Mouse (Mus musculus) spleen, postnatal 36 days (tissue): Measurements from ENCODE around the gene Serpina3k.
"Not testable (repeated sequence)": the region's sequence is repeated elsewhere in the genome, so short reads cannot be mapped to it uniquely, and the experiment has no call there.

Experiments used
- DNase-seq, 2 experiments: peaks; one replicate each; pipeline ENCODE4 v3.0.0; 2022; ENCODE audit warnings: low spot score in 2 of 2, mixed read lengths in 1 of 2

The Serpina3k gene

DNA sequence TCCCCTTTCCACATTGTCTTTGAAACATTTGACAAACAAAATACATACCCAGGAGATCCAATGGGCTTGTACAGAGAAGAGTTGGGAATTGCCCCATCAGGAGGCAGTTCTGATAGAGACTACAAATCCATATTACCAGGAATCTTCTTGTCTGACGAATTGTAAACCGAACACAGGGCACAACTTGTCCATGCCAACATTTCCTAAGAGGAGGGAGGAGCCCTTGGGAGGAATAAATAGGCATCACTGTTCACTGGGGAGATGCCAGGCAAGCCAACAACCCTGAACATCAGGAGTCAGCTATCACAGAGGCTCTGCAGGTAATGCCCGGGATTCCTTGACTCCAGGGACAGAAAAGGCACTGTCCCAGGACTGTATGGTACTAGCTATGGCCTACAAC is at the start of gene Serpina3k, which contains the start of gene Serpina3m:
Gene Serpina3k, plus strand, starts transcription at position 261 of the 400 bp plus-strand sequence.
Gene Serpina3m, plus strand, starts transcription at position 261 of the 400 bp plus-strand sequence.
- DNase-seq = not testable (repeated sequence)

DNA sequence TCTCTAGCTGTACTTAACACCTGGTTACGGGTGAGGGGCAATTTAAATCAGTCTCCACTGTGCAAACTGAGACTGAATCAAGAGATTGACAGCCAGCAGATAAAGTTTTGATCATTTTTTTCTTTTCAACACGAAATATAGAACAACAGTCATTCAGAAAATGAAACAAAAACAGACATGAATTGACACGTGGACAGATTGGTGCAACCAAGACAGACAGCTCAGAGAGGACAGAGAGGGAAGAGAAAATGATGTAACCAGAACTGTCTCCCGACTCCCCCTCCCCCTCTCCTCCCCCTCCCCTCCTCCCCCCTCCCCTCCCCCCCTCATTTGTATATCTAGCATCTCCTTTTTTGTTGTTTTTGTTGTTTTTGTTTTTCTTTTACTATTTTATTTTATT is 48.4 kb upstream of the Serpina3k start:
- no peak for DNase-seq

DNA sequence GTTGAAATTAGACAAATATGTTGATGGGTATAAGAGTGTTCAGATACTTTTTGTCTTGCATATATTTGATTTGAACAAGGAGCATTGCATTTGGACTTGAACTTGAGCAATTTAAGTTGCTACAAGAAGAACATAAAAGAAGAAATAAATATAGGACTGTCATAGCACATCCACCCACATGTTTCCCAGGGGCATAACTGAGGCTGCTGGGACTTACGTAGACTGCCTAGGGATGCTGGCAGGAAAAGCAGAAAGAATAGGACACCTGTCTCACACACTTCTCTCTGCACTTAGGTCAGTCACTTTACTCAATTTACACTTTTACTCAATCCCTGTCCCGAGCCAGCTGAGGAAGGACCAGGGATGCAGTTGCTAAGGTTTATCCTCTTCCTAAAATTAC is 44.3 kb upstream of the Serpina3k start:
- no peak for DNase-seq

DNA sequence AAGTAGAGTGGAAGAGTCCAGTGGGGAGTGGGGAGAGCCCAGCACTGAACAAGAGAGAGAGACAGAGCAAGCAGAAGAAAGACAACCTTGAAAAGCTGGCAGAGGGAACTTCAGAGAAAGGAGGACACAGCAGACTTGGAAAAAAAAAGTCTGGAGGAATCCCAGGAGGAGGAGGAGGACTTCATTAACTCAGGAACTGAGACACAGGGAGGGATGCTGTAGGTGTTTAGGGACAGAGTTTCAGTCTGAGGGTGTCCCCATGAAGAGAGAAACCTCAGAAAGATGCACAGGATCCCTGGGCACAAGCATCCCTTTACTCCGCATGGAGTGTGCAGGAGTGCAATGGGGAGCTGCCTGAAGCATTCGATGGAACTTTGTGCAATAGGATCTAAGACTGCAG is 40.2 kb upstream of the Serpina3k start:
- no peak for DNase-seq

DNA sequence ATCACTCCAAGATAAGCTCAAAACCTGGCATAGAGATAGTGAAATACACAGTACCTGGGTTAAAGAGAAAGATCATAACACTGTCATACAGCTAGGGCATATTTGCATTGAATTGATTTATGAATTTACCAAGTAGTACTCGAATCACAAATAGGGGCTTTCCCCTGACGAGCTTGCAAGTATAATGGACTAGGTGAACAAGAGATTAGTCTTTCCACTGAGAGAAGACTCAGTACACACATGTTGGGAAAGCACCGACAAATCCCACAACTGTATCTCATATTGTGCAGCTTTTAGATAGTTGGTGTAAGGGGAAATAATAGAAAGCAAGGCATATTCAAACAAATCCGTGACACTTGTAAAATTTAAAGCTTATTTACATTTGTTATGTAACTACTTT is 32.3 kb upstream of the Serpina3k start:
- no peak for DNase-seq

DNA sequence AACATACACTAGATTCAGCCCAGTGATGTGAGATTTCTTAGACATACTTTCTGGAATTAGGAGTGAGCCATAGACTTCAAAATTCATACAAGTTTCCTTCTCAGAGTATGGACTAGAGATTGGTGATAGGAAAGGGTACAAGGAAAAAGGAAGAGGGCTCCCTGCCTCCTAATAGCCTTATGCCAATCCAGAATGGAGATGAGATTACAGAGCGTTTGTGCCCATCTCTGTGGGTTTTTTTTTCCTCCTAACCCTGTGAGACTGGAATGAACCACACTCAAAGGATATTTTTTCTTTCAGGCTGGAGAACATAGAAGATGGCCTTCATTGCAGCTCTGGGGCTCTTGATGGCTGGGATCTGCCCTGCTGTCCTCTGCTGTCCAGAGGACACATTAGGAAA is 24.0 kb upstream of the Serpina3k start, which contains the start of gene Serpina3j:
Gene Serpina3j, plus strand, starts transcription at position 301 of the 400 bp plus-strand sequence.
- no peak for DNase-seq

DNA sequence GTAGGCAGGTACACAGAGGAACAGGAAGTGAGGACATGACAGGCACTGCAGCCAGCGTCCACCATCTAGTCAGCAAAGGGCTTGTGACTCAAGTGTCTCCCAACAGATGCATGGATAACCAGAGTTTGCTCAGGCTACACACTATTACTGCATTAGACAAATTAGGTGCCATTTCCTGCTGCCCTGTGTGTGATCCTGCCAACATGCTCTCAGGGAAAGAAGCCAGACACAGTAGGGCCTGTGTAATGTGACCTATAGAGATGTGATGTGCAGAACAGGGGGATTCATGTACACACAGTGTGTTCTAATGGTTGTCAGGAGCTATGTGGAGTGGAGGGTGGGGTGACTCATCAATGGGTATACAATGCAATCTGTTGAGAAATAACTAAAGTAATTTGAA is 15.8 kb upstream of the Serpina3k start:
- DNase-seq = no peak

DNA sequence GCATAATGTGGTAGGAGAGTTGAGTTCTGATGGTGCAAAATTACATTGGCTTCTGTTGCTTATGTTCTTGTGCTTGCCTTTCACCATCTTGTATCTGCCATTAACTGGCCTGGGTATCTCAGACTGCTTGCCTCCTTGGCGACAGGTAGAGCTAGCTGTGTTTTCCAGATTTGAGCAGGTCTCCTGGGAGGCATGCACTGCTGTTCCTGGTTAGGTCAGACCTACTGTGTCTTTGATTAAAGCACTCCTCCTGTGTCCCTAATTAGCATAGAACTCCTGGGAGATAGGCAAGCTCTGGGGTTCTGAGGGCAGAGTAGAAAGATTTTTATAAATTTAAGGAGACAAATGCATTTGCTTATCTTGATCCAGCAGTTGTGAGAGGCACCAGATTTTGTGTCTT is 6.6 kb upstream of the Serpina3k start:
- DNase-seq = no peak

DNA sequence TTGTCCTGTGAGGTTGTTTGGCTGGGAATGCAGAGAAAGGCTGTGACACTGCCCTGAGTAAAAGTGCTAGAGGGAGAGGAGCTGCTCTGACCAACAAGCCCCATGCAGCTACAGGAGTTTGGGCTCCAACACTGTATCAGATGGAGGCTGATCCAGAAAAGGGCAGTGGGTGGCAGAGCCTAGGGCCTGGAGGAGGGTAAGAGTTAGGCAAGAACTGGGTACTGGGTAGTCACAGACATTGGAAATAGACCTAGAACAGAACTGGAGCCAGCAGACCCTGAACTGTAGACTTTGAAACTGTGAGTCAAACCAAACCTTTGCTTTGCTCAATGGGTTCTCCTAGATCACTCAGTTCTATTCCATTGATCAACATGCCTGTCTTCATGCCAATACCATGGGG is 1.4 kb upstream of the Serpina3k start:
- not testable (repeated sequence) for DNase-seq

DNA sequence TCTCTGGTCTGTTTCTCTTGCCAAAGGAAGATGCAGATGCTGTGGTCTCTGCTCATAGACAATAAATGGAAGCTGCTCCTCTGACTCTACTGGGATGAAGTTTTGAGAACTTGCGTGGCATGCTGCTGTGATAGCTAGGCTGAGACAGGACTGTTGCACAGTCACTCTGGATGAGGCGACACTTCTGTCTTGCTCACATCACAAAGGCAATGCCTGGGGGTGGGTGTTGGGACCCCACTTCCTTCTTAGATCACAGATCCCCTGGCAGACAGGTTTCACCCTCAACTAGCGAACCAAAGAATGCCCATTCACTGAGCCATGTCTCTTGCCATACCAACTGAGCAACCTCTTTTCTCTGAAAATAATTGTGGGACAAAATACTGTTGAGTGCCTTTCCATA is 419 bp downstream of the Serpina3k start:
- DNase-seq = no peak

DNA sequence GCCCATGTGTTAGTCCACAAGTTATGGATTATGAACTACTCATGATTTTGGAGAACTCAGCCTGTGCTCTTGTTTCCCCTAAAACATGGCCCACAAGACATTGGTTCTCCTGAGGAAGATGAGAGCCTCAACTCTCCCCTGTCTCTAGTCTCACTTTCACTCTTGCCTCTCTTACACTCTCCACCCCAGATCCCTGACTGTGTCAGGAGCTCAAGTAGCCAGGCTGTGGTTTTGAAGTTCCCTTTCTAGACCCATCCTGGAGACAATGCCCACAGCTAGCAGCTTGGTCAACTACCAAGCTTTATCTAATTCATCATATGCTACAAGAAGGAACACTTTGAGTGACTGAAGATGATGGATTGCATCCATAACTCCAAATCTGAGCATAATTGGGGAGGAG is 4.2 kb downstream of the Serpina3k start:
- not testable (repeated sequence) for DNase-seq

DNA sequence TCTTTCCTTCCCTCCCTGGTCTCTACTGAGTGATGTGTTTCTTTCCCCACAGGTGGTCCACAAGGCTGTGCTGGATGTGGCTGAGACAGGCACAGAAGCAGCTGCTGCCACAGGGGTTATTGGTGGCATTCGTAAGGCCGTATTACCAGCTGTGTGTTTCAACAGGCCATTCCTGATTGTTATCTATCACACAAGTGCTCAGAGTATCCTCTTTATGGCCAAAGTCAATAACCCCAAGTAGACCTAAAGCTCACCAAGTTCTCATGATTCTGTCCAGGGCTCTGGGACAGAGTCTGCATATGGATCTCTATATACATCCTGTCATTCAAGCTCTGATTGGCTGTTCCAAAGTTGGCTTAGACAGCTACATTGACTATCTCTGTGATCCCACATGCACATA is 6.9 kb downstream of the Serpina3k start:
- DNase-seq = no peak

DNA sequence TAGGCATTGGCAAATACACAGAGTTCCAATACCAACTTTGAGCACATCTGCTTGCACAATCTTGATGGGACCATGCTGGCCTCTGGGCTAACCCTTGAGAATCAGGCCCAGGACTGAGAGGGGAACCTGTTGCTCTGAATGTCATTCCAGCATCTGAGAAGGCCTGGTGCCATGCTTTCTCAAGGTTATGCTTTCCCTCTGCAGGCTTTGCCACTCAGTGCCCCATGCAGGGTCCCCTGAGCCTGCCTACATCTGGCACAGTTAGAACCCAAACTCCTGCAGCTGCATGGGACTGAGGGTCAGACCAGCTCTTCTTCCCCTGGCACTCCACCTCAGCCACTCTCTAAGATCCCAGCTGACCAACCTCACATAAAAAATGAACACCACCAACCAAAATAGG is 7.4 kb downstream of the Serpina3k start:
- no peak for DNase-seq

DNA sequence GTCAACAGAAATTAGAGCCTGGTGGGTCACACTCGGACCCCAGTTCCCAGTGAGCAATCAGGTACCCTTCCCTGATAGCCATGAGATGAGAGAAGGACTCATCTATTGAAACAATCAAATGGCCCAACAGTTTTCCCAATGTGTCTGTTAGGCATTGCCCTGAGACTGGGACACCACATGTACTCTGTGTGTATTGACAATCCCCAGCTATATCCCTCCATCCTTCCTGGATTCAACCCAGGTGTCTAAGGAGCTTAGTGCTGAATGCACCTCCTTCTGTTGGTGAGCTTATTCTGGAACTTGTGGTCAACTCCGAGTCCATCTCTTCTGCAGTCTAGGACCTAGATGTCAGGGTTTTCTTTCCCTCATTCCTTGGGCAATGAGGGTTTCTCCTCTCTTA is 8.8 kb downstream of the Serpina3k start:
- DNase-seq = no peak

DNA sequence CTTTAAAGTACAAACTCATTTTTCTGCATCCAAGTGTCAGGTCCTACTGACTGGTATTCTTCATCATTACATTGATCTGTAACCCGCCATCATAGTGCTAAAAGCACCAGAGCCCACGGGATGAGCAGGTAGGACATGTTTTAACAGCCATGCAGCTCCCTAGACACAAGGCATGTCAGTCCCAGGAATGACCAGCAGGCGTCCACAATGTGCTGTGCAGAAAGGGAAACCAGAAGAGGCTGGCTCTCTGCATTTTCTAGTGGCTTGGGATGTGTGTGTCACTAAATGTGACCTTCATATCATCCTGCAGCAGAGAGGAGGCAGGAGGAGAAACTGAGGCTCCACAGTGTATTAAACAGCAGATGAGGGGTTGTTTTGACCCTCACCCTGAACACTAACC is 13.5 kb downstream of the Serpina3k start:
- DNase-seq = not testable (repeated sequence)

DNA sequence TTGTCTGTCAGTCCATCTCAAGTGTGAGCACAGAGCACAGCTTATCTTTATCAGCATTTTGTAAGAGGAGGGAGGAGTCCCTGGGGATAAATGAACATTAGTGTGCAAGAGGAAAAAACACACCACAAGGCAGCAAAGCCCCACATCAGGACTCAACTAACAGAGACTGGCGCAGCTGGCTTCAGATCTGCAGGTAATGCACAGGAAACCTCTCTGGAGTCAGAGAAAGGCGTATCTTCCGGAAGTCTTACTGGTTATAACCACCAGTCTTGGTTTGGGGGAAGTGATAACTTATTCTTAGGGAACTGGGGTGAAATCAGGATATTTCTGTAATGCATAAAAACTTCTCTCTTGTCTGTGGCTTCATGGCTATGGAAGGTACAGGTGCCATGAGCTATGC is 17.7 kb downstream of the Serpina3k start:
- DNase-seq = no peak

DNA sequence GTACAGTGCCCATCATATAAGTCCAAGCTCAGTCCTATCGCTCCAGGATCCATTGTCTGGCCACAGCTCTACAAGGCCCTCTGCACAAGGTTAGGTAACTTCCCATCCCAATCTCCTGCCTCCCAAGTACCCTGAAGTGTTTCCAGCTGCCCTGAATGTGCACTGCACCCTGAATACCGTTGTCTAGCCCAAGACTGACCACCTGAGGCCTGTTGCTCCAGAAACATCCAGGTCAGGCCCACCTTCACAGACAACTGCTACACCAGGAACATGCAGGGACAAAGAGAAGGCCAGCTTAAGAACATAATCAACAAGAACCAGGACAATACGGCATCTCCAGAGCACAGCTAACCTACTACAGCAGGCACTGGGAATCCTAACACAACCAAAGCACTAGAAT is 31.7 kb downstream of the Serpina3k start:
- no peak for DNase-seq

DNA sequence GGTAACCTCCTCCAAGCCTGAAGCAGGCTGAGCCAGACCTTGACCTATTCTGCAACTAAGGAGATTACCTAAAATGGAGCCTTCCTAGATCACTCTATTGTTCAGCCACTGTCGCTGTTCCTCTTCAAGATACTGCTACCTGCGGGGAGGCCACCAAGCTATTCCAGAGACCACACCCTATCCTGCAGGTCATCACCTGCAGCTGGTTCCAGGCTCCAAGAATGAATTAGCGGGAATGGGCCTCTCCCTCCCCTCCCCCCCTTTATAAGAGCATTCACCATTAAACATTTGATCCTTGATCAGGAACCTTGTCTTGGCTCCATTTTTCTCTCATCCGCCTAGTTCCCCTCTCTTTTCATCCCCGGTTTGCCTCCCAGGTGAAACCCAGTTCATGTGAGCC is 38.9 kb downstream of the Serpina3k start:
- DNase-seq = not testable (repeated sequence)

DNA sequence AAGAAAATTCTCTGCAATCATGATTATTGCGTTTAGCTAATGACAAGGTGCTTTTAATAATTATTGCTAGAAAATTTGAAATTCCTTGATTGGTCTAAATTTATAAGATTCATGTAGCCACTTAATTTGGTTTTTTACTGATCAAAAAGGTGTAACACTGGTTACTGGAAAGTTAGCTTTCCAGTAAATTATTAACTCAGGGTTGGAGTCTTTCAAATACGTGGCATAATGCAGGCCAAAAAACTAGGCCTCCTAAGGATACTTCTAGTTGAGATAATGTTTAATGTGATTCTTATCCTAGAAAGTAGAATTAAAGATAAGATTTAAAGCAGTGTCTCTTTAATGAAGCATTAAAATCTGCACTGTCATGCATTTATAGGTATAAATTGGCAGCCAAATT is 40.1 kb downstream of the Serpina3k start:
- DNase-seq = not testable (repeated sequence)

DNA sequence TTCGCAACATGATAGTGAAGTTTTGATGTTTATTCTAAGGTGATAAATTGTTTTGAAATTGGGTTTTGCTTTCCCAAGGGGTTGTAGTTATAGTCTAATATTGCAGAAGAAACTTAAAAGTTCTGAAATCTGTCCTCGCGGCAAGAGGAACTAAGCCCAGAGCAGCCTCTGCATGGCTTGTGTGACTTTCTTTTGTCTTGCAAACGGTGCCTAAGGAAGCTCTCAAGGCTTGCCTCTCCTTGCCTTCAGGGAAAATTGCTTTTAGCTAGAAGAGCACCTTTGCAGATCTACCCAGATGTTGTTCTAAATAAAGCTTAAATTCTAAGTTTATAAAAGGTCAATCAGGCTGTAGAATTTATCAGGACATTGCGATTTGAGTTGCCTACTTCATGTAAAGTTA is 40.5 kb downstream of the Serpina3k start:
- DNase-seq = not testable (repeated sequence)

DNA sequence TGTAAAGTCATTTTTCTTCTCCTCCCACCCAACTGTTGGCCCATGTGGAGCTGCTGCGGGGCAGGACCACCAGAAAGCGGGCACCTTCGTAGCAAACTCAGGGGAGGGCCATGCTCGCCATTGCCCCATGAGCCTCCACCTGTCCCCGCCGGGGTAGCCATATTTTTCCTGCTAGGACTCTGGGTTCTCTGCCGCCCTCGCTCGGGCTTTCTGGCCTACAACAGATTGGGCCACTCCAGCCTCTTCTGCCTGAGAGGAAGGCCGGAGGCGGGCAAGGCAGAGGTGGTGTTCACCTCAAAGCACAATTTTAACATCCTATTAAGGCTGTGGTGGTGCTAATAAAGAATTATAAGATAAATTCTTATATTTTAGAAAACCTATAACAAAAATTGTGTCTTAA is 41.6 kb downstream of the Serpina3k start:
- DNase-seq = no peak

DNA sequence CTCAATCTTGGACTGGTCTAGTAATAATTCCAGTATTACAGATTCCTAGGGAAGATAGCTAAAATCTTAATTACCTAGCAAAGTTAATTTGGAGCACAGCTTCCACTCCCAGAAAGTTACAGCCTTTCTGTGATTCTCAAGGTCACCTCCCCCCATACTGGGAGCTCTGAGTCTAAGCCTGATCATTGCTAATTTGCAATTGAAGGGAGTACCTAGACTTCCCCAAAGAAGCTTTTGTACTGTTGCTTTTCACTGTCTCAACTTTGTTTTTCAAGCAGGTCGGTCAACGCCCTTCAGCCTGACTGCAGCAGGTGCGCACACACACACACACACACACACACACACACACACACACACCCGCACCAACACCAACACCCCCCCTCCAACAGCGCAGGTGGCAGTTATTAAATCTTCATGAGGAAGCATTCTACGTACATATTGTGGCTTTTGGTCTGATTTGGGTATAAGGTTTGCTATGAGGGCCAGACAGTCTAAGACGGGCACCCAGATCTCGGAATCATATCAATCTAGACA is 42.9 kb downstream of the Serpina3k start:
- DNase-seq = not testable (repeated sequence)

DNA sequence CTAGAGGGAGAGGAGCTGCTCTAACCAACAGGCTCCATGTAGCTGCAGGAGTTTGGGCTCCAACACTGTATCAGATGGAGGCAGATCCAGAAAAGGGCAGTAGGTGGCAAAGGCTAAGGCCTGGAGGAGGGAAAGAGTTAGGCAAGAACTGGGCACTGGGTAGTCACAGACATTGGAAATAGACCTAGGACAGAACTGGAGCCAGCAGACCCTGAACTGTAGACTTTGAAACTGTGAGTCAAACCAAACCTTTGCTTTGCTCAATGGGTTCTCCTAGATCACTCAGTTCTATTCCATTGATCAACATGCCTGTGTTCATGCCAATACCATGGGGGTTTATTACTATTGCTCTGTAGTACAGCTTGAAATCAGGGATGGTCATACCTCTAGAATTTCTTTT is 47.7 kb downstream of the Serpina3k start:
- DNase-seq = not testable (repeated sequence)

DNA sequence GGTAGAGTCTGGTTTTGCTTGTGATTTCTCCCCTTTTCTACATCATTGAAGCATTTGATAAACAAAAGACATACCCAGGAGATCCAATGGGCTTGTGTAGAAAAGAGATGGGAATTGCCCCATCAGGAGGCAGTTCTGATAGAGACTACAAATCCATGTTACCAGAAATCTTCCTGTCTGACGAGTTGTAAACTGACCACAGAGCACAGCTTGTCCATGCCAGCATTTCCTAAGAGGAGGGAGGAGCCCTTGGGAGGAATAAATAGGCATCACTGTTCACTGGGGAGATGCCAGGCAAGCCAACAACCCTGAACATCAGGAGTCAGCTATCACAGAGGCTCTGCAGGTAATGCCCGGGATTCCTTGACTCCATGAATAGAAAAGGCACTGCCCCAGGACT is 48.6 kb downstream of the Serpina3k start:
- DNase-seq = not testable (repeated sequence)
